Mouse (Mus musculus) lung, adult 2 months (tissue): ENCODE results near the gene Ube3a. TPM values are rescaled to one million over a fixed set of nuclear protein-coding genes. Genes with fewer than 3 reads are reported as not detected.

Experiments
- DNase-seq: peaks from one replicate; pipeline ENCODE4 v3.0.0; 2022
- H3K4me1 ChIP-seq: fragments of 200-500 bp; 2 replicates; pipeline ENCODE4 v1.6.1; 2011; ENCODE audit warnings: low read length; ENCODE audit not compliant: control insufficient read depth, insufficient read depth
- H3K4me3 ChIP-seq: fragments of 200-500 bp; replicated peaks from 2 replicates; pipeline ENCODE3; 2011; ENCODE audit warnings: low read depth, mild to moderate bottlenecking, control low read depth, low read length; ENCODE audit errors: extremely low read depth
- CTCF ChIP-seq: fragments of 200-500 bp; IDR thresholded peaks from 2 replicates; pipeline ENCODE4 v1.5.1; 2011; ENCODE audit warnings: mild to moderate bottlenecking, low read length, control low read depth; ENCODE audit not compliant: insufficient read depth
- POLR2A ChIP-seq: fragments of 200-500 bp; IDR thresholded peaks from 2 replicates; pipeline ENCODE4 v1.6.1; 2011; ENCODE audit warnings: low read depth, mild to moderate bottlenecking, control low read depth, low read length, borderline replicate concordance; ENCODE audit errors: extremely low read depth
- WGBS: fragments of 180-500 bp; shearing (Covaris S2); methylation state at CpG from one replicate; pipeline ENCODE4 v1.1.7; 2018; 5-methylcytosine and 5-hydroxymethylcytosine counted together
- polyA plus RNA-seq: library from polyadenylated mRNA; depleted of rRNA; stranded (reverse); fragments of >200 nt; gene quantifications from 2 replicates; pipeline ENCODE4 v1.2.3, GENCODE M21; 2012; rRNA removed

Ube3a gene
- polyA plus RNA-seq: 87.0 and 121 TPM in 2 replicates

GRCm38 (mm10) chr7:59228045-59228865 lies at the start of gene Ube3a:
Ube3a (plus strand) TSS chr7:59228750.
- DNase-seq: peak; percentile 95
- peak within 1 kb of the TSS; percentile 98 for H3K4me3 ChIP-seq
- peaks cover 5% of the 10 kb centered on the region for H3K4me1 ChIP-seq
- under 1% methylated on average over 50 of the region's 50 CpGs for whole genome bisulfite sequencing
- peak; percentile 80; the same call in 1 of the 2 replicates for TF ChIP-seq POLR2A
- 0 out of 2 replicates have a peak, but pooled peaks have one; percentile 15 for TF ChIP-seq CTCF

- TF ChIP-seq POLR2A: no peak
- TF ChIP-seq CTCF: no peak
- no peak for DNase-seq
- no peaks in the 10 kb centered on the region for H3K4me1 ChIP-seq
- no peak overlapping the region for H3K4me3 ChIP-seq
Observed at GRCm38 (mm10) chr7:59192831-59193230, 35.7 kb upstream of the Ube3a start.

- WGBS: 78% methylated on average over 1 of the region's 1 CpGs
- TF ChIP-seq POLR2A (no peak), CTCF (no peak)
- Histone ChIP-seq H3K4me1 (no peaks in the 10 kb centered on the region), H3K4me3 (no peak overlapping the region)
- no peak for DNase-seq
Observed at GRCm38 (mm10) chr7:59214911-59215310, 13.6 kb upstream of the Ube3a start.

GRCm38 (mm10) chr7:59221244-59221643 lies 7.3 kb upstream of the Ube3a start:
- H3K4me3 ChIP-seq: no peak overlapping the region
- TF ChIP-seq CTCF (no peak), POLR2A (no peak)
- DNase-seq: no peak
- WGBS: 96% methylated on average over 1 of the region's 1 CpGs
- H3K4me1 ChIP-seq: no peaks in the 10 kb centered on the region

GRCm38 (mm10) chr7:59228866-59229182 lies 274 bp downstream of the Ube3a start:
- WGBS: under 1% methylated on average over 39 of the region's 39 CpGs
- Histone ChIP-seq H3K4me1 (peaks cover 5% of the 10 kb centered on the region), H3K4me3 (peak overlapping the region; percentile 78)
- no peak for DNase-seq
- no peak for TF ChIP-seq POLR2A
- peak; percentile 15; the same call in 1 of the 2 replicates for TF ChIP-seq CTCF

GRCm38 (mm10) chr7:59229183-59229911 lies 797 bp downstream of the Ube3a start:
- H3K4me3 ChIP-seq: peak overlapping the region; percentile 78
- peaks cover 5% of the 10 kb centered on the region for H3K4me1 ChIP-seq
- WGBS: 1% methylated on average over 52 of the region's 52 CpGs
- peak; percentile 70 for DNase-seq
- TF ChIP-seq CTCF (no peak), POLR2A (no peak)

- H3K4me1 ChIP-seq: peaks cover 7% of the 10 kb centered on the region
- H3K4me3 ChIP-seq: no peak overlapping the region
- no peak for DNase-seq
- 21% methylated on average over 4 of the region's 4 CpGs for WGBS
- TF ChIP-seq POLR2A (no peak), CTCF (no peak)
Observed at GRCm38 (mm10) chr7:59230304-59230703, 1.8 kb downstream of the Ube3a start.

GRCm38 (mm10) chr7:59230768-59231167 lies 2.2 kb downstream of the Ube3a start:
- H3K4me1 ChIP-seq: peaks cover 7% of the 10 kb centered on the region
- no peak for DNase-seq
- WGBS: 55% methylated on average over 5 of the region's 5 CpGs
- TF ChIP-seq POLR2A (no peak), CTCF (no peak)
- no peak overlapping the region for H3K4me3 ChIP-seq

GRCm38 (mm10) chr7:59231960-59232359 lies 3.4 kb downstream of the Ube3a start:
- whole genome bisulfite sequencing: 50% methylated on average over 1 of the region's 1 CpGs
- TF ChIP-seq CTCF (no peak), POLR2A (no peak)
- DNase-seq: no peak
- no peak overlapping the region for H3K4me3 ChIP-seq
- H3K4me1 ChIP-seq: peaks cover 7% of the 10 kb centered on the region

GRCm38 (mm10) chr7:59234773-59235401 lies 6.3 kb downstream of the Ube3a start:
- 87% methylated on average over 8 of the region's 8 CpGs for WGBS
- no peak for DNase-seq
- peaks cover 7% of the 10 kb centered on the region for H3K4me1 ChIP-seq
- TF ChIP-seq CTCF: no peak
- TF ChIP-seq POLR2A: no peak
- no peak overlapping the region for H3K4me3 ChIP-seq
